Mouse (Mus musculus) c-Kit-negative CD71-positive TER-119-positive erythroid progenitor cells, embryonic 14.5 days (primary cell): Measurements from ENCODE around the gene Galnt18.

Experiments
- DNase-seq: peaks from one replicate; pipeline ENCODE4 v3.0.0-alpha.2; 2013; ENCODE audit warnings: low read depth, low spot score

Galnt18 gene

DNA sequence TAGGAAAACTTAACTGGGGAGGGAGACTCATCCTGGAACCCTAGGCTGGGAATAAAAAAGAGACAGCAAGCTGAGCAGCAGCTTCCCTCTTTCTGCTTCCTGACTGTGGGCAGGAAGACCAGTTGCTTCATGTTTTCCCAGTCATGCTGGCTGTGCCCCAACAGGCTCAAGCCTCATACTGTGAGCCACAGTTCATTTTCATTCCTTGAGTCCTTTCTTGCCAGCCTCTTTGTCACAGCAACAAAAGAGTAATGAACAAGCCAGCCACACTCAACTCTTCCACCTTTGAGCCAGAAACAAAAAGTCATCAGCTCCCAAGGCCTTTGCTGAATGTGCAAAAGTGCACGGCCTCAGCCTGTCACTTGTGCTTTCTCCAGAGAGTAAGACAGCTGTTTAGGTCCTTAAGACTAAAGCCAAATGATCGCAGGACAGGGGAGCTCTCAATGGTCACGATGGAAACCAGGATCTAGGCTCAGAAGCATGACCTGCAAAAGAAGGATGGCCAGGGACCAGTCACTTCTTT, 292.9 kb downstream of the Galnt18 start:
- DNase-seq = no peak

DNA sequence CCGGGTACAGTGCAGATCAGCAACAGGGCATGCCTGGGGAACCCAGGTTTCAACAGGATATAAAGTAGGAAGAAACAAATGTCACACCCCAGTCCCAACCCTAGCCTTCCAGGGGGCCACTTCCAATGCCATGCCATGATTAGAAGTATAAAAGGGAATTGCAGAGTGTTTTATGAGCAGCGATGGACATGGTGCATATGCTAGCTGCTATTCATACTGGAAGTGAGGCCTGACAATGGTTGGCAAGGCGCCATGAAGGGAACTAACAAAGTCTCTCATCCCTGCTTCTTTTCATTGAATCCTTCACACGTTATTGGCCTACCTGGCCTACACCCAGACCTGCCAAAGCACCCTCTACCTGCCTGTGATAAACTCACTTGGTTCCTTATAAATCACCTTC, 295.9 kb downstream of the Galnt18 start:
- no peak for DNase-seq

DNA sequence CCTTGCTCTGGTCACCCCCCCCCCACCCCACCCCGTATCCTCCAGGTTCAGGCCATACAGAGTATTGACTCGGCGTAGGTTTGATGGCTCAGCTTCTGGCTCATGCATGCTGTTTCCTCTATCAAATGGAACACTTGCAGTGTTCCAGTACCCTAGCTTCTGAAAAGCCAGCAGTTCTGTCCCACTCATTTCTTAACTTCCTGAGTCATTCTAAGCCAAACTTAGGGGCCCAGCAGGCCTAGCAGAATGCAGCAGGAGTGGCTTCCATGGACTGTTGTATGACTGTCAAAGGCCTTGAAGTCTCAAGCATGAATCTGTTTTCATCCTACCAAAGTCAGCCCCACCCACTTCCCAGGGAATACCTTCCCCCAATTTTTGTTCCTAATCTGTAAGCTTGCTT, 296.5 kb downstream of the Galnt18 start:
- no peak for DNase-seq

DNA sequence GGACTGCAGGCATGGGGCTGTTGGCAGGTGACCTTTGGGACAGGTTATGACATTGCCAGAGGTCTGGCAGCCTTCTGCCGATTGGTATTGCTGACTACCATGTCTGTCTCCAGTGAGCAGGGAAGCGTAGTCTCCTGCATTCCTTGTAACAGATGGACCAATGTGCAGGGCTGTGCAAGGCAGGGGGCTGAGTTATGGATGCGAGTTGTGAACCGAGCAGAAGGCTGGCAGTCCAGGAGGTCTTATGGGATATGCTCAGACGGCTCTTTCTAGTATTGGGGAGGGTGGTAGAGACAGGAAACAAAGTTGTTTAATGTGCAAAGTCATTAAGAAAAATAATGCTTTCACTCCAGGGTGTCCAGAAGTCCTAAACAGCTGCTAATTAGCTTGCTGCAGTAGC, 312.1 kb downstream of the Galnt18 start:
- no peak for DNase-seq

DNA sequence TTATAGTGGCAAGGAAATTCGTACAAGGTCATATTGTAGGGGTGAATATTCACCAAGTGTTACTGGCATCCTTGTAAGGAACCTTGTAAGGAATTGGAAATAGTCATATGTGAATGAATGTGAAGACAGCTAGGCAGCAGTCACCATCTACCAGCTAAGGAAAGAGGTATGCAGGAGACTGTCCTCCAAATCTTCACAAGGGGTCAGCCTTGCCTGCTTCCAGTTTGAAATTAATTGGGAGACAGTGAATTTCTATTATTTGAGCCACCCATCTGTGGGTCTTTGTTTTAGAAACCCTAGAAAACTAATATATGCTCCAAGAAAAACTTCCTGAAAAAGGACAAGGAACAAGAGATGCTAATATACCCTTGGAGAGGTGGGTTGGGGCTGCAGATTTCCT, 313.1 kb downstream of the Galnt18 start:
- no peak for DNase-seq

DNA sequence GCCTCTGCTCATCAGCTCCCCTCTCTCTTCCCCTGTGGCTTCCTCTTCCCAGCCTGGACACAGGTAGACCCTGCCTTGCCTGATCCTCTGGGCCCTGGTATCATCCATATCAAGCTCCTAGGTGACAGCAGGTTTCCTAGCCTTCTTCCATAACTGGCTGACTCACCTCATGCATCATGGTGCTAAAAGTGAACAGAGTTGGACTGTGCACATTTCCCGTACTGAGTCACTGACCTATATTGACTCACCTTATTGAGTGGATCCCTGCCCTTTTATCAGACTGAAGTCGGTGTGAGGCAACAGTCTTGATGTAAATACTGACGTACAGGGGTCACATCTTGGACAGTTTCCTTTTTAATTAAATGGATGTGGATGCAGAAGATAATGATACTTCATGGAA, 313.7 kb downstream of the Galnt18 start:
- no peak for DNase-seq

DNA sequence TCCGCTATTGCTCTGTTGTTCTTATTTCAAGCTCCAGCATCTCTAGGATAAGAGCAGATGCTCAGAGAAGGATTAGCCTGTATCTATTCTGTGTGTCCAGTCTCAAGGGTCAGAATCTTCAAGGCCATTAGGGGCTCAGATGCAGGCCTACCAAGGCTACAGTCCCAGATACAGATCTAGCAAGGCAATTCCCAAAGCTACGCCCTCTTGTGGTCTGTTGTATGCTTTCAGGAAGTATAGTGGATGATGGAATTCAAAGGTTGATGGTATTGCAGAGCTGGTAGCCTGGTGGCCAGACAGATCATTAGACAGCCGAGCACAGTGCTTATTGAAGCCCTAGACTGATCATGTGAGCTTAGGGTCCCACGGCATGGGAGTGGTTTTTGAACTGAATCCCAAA, 320.1 kb downstream of the Galnt18 start:
- no peak for DNase-seq

DNA sequence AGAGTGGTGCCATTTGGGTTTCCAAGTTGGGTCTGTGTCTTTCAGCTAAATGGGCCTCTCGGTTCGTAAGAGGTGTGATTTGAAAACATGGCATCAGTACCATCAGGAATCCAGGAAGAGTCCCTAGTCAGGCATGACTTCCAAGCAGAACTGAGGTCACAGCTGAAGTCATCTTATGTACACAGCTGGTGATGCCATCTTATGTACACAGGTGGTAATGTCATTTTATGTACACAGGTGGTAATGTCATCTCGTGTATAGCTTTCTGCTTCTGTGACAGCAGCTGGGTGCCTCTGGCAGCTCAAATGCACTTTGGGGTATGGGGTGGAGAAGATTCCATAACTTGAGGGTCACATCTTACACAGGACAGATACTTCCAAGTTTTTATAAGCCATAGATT, 323.8 kb downstream of the Galnt18 start:
- DNase-seq = no peak

DNA sequence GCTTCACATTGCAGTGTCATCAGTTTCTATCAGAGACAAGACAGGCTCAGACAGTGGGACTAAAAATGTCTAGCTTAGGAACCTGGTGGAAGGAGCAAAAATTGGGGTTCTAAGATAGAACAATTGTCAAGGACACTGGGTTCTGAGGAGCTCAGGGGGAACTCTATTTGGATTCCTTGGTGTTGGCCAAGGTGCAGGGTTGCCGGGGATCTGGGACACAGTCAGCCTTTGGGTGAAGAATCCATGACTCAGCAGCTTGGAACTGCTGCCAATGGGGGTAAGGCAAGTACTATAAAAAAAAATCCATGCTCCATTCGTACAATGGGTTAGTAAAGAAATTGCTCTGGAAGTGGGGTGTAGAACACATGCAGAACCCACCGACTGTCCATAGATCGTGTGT, 324.2 kb downstream of the Galnt18 start:
- DNase-seq = no peak

DNA sequence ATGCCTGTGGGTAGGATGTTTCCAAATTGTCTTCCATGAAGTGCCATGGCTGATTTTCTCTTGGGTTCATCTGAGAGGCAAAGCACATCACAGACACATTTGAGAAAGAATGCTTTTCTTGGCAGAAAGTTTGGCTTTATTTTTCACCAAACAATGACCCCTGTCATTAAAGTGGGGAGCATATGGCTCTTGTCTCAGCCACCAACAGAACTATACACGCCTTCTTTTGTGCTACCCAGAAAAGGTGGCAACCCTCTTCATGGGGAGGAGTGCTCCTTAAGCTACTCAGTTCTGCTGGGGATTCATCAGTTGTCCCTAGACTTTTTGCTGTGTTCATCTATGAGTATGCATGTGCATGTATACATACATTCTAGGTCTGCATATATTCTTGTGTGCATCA, 327.8 kb downstream of the Galnt18 start:
- no peak for DNase-seq

DNA sequence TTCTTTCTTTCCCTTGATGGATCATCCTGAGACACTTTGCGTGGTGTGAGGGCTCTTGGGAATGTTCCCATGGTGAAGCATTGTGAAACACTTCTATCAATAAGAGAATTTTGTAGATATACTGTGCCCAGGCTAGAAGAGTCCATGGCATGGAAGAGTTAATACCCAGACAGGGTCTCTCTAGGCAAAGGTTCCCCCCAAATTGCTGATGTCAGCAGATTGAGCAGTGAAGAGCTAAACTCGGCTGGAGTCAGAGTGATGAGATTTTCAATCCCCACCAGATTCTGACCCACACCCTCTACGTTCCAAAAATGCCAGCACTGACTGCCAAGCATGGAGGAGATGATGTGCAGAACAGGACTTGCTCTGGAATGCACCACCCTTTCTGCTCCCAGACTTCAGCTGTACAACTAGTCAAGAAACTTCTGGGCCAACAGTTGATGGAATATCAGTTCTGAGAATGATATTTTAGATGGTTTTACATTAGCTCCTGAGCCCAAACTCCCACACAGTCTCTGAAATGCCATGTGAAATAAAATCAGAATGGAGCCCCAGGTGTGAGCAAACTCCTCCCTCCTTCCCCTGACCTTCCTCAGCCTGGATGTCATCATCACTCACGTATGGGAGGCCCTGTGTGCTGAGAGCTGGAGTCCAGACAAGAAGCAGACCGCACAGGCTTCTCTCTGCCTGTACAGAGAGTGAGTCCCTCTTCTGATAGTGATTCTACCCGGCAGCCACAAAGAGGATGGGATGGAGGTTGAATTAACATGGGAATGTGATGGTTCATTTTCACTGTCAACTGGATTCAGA, 329.3 kb downstream of the Galnt18 start:
- DNase-seq = no peak

DNA sequence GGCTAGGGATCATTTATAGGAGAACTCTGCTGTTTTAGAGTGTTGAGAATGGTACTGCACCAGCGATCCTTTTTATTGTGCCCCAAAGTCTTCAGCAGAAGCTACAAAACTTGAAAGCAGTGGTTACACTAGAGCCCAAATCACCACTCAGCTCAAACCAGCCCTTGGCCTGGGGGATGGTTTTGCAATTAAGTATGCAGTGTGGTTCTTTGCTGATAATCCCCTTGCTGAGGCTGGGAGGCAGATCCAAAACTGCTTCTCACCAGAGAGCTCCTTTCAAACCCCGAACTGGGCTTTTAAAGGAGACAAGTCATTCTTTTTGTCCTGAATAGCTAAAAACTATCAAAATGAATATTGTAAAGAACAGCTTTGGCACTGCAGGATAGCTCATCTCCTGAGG, 346.6 kb downstream of the Galnt18 start:
- no peak for DNase-seq

DNA sequence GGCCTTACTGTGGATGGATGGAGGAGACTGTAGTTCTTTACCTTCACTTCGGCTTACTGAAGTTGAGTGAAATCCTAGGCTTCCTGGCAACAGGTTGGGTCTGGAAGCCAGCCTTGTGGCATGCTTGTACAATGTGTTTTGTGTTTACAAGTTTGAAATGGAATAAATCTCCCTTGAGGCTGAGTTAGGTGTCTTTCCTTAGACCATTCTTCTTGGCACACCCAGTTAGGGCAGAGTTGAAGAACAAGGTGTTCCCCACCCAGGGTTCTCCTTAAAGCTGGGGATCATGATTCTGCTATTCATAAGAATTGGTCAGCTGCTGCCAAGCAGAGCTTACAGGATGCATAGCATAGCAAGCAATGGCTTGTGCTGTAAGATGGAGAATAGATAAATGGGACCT, 352.4 kb downstream of the Galnt18 start:
- DNase-seq = no peak
